Mouse (Mus musculus) T-helper 17 cell (primary cell): ENCODE results near the gene Ttyh3.

Experiments
- in situ Hi-C, 2 experiments: fragments of 300-600 bp; cut with MboI, MseI; formaldehyde crosslinking; loops; 1 replicate in 1 of 2; 2 replicates in 1 of 2; pipeline ENCODE4 v1.15.1; 2025; ENCODE audit warnings: high pct_unique_total_duplicates in 2 of 2

The Ttyh3 gene

DNA sequence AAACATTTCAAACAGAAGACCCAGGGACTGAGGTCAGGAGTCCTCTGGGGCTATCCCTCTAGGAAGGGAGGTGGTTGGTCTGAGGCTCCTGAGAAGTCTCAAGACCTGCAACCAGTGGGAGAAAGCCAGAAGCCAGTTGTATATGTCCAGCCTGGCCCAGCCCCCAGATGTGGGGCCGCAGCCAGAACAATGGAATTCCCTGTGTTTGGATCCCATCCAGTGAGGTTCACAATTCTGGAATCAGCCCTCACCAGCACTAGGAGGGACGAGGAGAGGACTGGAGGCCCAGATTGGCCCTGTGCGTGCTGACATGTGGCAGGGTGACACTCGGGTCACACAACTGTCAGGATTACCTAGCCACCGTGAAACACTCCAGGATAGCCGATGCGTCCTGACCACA is 3.8 kb upstream of the Ttyh3 start:
- in situ Hi-C loops = no loop called here

DNA sequence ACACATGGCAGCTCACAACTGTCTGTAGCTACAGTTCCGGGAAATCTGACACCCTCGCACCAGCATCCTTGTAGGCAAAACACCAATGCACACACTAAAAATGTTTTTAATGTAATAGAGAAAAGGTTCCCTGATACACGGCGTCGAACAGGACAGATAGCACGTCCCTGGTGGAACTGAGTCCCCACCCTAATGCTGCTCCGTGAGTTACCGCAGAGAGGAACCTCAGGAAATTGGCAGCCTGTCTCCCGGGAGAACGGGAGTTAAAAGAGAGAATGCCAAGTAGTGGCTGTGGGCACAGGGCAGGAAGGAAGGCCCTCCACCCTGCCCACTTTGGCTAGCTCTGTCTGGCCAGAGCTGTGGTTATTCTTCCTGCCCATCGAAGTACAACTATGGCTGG is 2.4 kb upstream of the Ttyh3 start:
- in situ Hi-C loops = no loop called here

DNA sequence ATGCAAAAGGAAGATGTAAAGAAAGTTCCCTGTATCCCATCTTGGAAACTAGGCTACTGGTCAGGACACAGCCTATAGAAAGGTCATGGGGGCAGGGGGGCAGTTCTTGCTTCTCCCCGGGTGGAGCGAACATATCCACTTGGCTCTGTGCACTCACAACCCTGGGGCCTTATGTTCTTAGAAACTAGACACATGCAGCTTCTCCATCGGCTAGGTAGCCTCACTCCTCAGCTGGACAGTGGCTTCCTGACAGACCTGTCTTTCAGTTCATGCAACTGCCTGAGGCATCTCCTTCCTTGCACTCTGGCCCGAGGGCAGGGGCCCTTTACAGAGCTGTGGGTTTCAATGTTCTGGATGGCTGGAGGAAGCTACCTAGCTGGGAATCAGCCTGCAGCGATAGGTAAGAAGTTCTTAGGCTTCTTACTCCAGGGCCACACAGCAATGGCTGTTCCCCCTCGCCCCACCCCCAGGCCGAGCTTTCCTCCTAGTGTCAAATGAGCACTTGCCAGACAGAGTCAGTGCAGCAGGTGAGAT is 1.1 kb upstream of the Ttyh3 start:
- in situ Hi-C loops = no loop called here

DNA sequence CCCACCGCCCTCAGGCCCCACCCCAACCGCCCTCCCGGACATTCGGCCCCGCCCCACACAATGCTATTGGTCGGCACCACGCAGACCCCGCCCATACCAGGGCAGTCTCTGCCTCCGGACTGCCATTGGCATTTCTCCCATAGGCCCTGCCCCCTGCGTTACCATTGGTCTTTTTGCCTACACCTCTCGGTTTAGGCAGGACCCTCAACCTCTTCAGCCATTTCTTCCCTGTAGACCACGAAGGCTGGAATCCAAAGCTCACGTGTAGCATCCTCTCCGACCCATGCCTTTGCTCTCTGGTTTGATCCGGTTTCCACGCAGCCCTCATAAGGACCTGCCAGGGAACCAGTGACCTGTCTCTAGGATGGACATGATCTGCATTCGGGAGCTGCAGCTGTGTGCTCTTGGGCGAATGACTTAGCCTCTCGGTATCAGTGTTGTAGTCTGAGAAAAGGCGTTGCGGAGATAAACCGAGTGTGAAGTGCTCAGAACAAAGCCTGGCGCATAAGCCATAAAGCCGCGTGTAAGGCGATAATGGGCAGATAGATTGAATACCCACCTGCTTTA is 353 bp upstream of the Ttyh3 start:
- in situ Hi-C loops = no loop called here

DNA sequence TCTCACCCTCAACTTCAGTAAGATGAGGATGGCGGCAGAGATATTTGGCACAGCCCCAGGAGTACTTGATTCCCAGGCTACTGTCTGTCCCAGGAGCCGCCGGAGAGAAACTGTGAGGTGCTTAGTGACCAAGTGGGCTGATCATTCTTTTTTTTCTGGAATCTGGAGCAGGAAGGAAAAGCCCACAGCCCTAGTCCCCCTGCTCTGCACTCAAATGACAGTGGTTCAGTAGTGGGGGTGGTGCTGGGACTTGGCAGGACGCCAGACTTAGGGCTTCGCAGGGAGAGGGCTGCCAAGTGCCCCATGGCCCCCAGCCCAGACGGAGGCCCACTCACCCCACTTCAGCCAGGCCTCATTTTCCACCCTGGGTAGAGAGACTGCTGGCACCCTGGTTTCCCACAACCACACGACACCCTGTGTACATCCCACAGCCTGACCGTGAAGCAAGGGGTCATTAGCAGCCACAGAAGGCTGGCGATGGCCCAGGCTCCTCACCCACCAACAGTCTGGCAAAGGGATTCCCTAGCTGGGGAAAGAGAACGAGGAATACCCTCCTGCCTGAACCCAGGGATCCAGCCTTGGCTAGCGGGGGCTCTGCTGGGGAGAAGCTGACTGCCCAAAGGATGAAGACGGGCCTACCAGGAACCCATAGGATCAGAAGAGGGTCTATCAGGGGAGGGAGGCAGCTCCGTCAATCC is 861 bp downstream of the Ttyh3 start:
- in situ Hi-C loops = no loop called here

DNA sequence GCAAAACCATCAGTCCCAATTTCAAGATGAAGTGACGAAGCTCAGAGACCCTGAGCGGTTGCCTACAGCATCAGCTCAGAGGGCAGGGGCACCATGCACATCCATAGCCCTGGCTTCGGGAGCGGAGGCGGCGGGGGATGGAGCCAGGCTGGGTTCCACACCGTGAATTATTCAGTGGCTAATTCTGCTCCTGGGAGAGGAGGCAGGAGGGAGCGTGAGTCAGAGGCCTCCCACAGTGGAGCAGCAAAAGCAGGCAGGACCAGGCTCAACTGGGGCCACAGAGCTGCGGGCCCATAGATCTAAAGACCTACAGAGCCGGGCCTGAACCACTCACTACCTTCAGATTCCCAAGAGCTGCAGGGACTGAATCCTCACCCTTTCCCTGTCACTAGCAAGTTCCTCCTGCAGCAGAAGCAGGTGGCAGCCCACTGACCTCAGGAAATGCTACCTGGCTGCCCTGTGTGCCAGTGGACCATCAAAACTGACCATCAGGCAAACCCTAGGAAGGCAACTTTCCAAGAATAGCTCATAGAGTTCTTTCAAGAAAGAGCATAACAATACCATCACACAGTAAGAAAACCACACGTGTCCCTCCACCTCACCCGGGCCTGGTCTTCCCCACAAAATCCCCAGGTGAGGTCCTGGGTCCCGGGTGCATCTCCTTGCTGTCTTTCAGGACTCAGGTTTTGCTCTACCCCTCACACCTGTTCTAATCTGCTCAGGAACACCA is 1.6 kb downstream of the Ttyh3 start:
- in situ Hi-C loops = no loop called here

DNA sequence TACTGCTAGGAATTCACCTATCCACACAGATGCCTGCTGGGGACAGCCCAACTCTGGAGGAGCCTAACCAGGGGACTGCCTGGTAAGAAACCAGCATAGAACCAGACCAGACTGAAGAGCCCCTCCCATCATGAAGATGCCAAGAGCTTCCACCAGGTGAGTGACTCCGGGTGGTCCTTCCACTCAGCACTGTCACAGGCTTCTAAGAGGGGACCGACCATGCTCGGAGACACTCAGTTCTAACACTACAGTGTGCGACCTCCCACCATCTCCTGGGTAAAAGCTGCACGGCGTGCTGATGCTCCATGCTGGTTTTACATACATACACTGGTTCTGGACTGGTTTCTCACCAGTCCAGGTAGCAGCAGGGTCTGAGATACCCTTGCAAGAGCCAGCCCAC is 2.7 kb downstream of the Ttyh3 start:
- in situ Hi-C loops = no loop called here

DNA sequence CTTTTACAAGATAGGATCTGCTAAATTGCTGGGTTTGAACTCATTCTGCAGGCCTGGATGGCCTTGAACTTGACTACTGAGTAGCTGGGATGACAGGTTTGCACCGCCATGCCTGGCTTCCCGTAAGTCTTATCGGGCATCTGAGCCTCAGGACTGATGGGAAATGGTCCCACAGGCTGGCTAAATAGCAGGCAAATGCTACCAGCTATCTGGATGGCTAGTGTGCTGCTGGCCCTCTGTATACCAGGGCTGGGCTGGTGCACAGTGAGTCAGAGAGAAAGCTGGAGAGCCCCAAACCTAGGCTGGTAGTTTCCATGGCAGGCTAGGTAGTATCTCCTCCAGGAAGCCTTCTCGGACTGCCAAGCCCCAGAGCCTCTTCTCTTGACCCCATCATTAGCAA is 3.4 kb downstream of the Ttyh3 start:
- in situ Hi-C loops = no loop called here

DNA sequence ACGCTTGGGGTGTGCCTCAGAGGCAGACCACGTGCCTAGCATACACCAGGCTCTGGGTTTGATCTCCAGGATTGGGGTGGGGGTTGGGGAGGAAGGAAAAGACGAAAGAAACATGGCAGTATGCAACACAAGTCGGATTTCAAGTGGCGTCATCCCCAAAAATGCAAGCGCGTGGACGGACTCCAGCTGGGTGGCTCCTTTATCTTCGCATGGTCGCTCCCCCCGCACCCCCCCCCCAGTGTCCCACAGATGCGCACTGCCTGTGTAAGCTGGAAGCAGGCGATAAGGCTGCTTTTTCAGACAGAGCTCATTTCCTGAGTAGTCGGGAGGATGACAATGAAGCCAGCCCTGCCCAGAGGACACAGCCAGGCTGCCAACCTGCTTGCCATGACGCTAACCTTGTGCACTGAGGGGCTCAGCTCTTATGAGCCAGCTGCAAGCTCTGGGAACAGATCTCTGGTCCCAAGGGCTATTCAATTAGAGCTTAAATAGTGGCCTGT is 4.1 kb downstream of the Ttyh3 start:
- in situ Hi-C loops = no loop called here

DNA sequence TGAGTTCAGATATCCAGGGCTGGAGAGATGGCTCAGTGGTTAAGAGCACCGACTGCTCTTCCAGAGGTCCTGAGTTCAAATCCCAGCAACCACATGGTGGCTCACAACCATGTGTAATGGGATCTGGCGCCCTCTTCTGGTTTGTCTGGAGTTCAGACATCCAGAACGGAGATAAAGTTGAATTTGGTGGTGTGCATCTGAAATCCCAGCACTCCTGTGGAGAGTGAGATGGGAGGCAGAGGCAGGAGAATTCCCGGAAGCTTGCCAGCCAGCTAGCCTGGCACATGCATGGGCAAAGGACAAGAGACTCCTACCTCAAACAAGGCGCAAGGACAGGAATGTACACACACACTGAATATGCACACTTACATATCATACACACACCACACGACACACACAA is 4.6 kb downstream of the Ttyh3 start:
- in situ Hi-C loops = no loop called here

DNA sequence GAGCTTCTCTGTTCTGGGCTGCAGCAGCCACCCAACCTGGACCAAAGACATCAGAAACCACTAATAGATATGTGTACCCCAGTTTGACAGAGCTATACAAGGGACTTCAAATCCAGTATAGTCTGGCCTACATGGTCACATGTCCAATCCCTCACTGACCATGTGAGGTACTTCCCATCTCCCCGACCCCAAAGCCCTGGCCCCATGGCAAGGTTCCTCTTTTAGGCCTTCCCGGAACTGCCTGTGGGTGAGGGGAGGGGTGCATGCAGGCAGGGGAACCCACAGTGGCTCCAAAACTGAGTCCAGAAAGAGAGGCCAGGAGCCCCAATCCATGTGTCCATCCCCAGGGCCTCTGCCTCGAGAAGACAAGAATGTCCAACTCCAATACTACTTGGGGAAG is 6.8 kb downstream of the Ttyh3 start:
- in situ Hi-C loops = no loop called here

DNA sequence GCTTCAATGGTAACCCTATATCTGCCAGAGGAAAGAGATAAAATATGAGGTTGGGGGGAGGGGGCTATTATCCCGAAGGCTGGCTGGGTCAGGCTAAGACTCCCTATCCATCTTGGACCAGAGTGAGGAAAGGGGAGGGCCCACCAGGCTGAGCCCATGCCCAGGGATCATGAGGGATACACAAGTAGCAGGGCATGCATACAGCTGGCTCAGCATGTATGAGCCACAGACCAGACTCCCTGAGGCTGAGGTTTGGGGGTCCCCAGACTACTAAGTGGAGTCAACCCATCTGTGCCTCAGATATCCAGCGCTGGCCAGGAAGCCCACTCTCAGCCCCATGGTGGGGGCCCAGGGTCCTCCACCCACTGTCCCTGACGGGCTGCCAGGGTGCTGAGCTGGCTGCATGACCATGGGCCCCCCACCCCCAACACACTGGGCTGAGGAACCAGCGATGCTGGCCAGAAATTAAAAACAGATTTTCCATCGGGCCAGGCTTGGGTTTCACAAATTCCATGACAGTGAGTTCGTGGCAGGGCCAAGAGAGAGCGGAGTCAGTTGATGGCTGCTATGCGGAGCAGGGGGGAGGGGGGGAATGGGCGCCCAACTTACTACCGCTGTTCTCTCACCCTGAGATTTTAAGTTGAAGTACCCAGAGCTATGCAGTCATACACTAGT is 7.4 kb downstream of the Ttyh3 start:
- in situ Hi-C loops = no loop called here

DNA sequence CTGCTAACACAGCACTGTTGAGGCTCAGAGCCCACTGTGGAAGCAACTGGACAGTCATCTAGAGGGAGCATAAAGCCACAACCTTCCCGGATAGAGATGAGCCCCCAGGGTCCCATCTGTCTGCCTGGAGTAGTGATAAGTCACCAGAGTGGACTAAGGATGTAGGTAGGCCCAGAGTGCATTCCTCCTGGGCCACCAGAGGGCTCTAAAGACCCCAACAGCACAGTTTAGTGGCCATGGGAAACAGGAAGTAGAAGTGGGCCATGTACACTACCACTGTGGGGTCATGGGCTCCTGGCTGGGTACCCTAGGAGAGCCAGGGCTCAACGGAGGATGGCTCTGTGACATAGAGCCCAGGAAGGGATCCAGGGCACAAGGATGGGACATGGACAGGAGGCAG is 8.0 kb downstream of the Ttyh3 start:
- in situ Hi-C loops = no loop called here

DNA sequence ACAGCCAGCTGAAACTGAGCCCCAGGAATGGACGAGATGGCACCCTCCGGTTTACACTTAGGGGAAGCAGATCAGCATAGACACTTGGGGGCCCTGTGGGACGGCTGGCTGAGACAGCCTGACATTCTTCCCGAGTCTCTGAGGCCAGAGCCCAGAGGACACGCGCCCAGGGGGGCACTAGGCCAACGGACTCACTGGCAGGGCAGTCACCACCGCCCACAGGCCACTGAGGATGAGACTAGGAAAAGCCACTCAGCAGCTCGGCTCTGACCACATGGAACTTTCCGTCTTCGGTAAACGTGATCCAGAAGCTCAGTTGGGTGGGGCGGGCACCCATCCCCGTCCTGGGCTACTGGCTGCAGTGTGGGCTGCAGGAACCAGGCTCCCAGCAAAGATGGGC is 9.0 kb downstream of the Ttyh3 start:
- in situ Hi-C loops = no loop called here

DNA sequence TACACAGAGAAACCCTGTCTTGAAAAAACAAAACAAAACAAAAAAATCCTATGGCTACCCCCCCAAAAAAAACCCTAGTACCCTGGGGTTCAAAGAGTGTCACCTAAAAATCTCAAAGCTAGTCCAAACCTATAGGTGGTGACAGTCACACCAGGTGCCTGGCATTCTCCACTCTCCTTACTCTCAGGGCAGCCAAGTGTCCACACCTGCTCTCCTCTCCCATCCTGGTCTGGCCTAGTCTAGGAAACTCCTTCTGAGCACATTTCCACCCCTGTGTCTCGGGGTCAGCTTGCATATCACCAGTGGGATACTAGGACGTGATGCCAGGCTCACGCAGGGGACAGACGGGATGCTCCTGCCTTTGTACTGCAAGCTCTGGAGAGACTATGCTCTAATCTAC is 9.5 kb downstream of the Ttyh3 start:
- in situ Hi-C loops = no loop called here

DNA sequence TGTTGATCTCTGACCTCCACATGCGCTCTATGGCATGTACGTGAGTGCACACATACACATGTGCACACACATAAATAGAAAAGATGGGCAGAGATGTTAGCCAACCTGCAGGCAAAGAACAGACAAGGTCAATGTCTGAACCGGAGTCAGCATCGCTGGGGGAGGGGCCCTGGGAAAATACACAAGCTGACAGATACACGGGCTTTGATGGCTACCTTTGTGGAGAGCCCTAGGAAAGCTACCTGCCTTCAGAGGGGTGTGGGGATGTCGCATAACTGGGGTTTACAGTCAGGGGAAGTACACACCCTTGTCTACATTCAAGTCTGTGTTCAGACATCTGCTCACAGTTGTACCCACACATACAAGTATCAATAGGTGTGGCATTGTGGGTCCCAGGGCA is 10.3 kb downstream of the Ttyh3 start:
- in situ Hi-C loops = no loop called here

DNA sequence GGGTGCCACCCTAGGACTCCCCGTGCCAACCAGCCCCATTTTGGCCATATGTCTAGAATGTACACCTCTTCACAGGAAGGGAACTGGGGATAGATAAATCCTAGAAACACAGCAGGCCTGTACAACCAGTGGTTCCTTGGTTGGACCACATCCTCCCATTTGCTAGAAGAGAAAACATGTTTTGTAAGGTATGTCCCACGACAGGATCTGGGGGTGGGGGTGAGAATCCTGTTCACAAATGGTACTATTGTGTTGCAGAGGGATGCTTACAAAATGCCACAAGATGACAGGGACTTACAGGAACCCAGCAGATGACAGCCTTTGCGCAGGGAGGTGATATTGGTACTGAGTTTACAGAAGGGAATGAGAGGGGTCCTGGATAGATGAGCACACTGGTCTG is 10.8 kb downstream of the Ttyh3 start:
- in situ Hi-C loops = no loop called here

DNA sequence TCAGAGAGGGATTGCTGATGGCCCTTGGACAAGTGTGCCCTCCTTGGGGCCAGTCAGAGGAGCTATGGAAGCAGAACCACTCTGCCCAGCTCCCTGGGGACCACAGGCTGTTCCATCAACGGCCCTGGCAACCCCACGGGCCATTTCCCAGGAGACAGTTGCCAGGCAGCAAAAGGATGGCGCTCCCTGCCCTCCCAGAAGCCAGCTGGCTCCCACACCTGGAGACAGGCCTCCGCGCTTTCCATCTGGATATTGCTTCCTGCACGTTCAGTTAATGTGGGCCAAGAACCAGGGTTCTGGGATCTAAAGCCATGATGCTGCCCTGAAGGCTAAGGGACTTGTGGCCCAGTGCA is 11.8 kb downstream of the Ttyh3 start:
- in situ Hi-C loops = no loop called here

DNA sequence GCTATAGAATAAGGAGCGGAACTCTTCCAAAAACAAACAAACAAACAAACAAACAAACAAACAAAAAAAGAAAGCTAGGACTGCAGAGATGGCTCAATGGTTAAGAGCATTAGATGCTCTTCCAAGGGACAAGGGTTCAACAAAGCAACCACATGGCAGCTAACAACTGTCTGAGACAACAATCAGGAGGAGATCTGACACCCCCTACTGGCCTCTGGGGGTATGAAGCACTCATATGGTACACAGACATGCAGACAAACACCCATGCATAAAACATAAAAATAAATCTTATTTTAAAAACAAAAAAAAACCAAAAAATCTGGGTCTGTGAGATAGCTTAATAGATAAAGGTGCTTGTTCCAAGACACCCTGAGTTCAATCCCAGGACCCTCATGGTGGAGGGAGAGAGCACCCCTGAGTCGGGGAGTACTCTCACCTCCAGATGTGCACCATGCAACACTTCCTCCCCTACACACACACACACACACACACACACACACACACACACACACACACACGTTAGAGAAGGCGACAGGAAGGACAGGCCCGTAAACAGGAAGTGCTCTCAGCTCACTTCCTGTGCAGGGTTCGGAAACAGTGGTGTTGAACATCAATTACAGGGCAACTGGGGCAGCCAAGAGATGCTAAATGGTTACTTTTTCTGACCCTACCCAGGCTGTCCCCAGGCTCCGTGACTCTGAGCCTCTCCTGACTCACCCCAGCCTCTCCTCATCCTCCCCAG is 12.3 kb downstream of the Ttyh3 start:
- in situ Hi-C loops = no loop called here

DNA sequence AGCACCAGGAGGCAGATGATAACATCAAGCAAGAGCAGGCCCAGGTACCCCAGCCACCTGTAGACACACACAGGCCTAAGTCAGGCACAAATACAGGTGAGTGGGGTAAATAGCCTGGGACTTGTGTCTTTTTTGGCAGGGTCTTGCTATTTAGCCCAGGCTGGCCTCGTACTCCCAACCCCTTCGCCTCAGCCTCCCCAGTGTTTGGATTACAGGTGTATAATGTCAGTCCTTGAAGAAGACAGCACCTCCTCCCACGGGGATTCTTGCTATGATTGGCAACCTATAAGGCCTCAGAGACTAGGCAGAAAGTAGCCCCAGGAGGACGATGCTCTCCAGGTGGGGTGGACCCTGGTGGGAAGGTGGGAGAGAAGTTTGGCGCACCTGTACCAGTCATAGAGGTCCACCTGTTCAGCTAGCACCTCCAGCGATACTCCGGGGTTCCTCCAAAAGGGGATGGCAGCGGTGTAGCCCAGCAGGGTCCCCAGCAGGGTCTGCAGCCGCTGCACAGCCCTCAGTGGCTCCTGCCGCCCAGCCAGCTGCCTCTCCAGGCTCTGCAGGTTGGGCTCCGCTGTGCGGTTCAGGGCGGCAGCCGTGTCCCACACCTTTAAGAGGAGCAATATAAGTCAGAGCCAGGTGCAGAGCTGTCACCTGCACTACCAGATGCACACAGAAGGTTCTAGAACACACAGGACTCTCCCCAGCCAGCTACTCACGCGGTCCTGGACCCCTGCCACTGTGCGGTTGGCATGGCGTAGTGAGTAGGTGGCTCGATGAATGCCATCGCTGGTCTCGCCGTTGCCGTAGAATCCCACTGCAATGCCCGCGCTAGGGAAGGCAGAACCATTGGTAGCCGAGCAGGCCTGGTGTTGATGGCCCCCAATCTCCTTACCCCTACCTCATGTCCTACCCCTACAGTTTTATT is 13.8 kb downstream of the Ttyh3 start:
- in situ Hi-C loops = no loop called here

DNA sequence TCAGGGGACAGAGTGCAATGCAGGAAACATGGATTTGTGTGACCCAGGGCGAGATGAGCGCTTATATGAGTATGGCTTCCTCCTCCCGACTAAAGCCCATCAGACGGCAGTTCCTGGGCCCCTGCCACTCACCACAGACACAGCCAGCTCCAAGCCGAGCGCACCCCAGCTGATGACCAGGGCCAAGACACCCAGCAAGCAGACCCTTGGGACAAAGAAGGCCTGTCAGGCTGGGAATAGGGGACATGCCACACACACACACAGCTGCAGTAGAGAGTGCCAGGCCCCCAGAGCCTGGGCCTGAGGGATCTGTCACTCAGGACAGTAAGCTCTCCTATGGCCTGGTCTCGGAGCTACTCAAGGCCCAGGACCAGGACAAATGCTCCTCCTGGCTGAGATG is 15.4 kb downstream of the Ttyh3 start:
- in situ Hi-C loops = no loop called here
